Mouse (Mus musculus) embryonic stem cell, embryonic (primary cell): ENCODE measurements around the gene Hist1h3c.

Experiments
- CTCF ChIA-PET, 4 experiments: fragments of 300-600 bp in 2 of 4; fragments of 350-600 bp in 2 of 4; sonication (Branson Sonifier 250); formaldehyde crosslinking; loops; one replicate each; lab custom pipeline; 2022; ENCODE audit warnings: inconsistent platforms in 2 of 4; lab: Charles Lee
- POLR2A ChIA-PET, 4 experiments: fragments of 300-600 bp in 2 of 4; fragments of 350-600 bp in 2 of 4; sonication (Branson Sonifier 250); formaldehyde crosslinking; loops; one replicate each; lab custom pipeline; 2022; ENCODE audit warnings: antibody characterized with exemption in 4 of 4, inconsistent platforms in 1 of 4; lab: Charles Lee

Gene Hist1h3c

DNA sequence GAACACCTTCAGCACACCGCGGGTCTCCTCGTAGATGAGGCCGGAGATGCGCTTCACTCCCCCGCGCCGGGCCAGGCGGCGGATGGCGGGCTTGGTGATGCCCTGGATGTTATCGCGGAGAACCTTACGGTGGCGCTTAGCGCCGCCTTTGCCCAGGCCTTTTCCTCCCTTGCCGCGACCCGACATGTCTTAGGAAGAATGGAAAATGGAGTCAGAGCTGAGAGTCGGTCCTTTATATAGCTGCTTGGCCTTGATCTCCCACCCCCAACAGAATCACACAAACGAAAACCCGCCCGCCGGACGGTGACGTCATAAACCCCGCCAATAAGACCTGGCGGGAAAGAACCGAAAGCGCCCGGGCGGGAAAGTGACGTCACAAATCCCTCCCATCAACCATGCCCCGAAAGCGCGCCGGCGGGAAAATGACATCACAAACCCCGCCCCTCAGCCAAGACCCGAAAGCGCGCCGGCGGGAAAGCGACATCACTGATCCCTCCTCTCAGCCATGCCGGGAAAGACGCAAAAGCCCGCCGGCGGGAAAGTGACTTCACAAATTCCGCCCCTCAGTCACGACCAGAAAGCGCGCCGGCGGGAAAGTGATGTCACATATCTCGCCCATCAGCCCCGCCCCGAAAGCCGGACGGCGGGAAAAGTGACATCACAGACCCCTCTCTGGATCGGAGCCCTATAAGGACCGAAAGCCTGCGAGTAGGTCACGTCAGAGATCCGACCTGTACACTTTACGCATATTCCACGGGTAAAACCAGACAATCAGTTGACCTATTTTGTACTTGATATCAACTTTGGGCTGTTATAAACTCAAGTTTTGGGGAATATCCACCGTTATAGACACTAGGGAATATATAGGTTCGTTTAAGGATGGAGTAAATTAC, 15.8 kb upstream of the Hist1h3c start, which contains the start of gene Hist1h4a:
Gene Hist1h4a (minus strand): TSS at position 259 of the 893 bp plus-strand sequence.
- POLR2A ChIA-PET, result interaction anchor here (0.5 to 44.4 kb wide), 95 partner anchors 3 to 1933 kb away, joined by 3 to 2331 read pairs (median 8); partner anchors contain the start of genes Hist1h1c (in 4 of the 4), Hist1h2ab (in 4 of the 4), Hist1h2bb (in 4 of the 4) and Hist1h3b (in 4 of the 4)
- CTCF ChIA-PET, result interaction anchor here in 1 of 4 experiments (1.0 to 1.1 kb wide), 2 partner anchors 9 to 77 kb away, joined by 3 to 4 read pairs; partner anchors contain the start of genes Hist1h2ac, Hist1h2bc and Hist1h3b

DNA sequence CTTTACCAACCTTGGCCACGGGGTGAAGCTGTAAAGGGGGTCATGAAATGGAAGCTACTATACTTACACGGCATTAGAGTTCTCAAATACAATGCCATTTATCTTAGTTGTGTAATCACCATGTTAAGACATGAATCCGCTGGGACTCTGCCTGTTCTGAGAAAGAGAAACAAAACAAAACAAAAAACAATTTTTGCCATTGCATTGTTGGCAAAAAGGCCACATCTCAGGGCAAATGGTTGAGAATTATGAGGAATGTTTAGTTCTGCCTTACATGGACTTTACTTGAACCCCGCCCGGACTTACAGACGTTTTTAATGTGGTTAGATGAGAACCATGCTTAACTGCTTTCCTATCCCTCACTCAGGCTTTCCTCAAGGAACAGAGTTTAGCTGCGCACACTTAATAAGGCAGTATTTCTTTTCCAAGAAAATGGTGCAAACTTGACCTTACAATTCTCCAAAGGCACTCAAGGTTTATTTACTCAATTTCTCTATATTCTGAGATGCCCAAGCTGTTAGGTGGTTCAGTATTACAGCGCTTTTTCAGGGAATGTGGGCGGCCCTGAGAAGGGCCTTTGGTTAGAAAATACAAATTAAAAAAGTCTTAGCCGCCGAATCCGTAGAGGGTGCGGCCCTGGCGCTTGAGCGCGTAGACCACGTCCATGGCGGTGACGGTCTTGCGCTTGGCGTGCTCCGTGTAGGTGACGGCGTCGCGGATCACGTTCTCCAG, 15.0 kb upstream of the Hist1h3c start:
- ChIA-PET POLR2A (interaction anchor here (0.5 to 44.4 kb wide), 86 partner anchors 3 to 1978 kb away, joined by 3 to 2331 read pairs (median 6); partner anchors contain the start of genes Hist1h2ab (in 4 of the 4), Hist1h2bb (in 4 of the 4), Hist1h3b (in 4 of the 4) and Hist1h3c (in 4 of the 4)), CTCF (interaction anchor here in 2 of 4 experiments (0.6 to 1.1 kb wide), 4 partner anchors 8 to 77 kb away, joined by 3 to 4 read pairs (median 3); partner anchors contain the start of genes Hist1h2ac (in 1 of the 2), Hist1h2bc (in 1 of the 2) and Hist1h3b (in 1 of the 2))

DNA sequence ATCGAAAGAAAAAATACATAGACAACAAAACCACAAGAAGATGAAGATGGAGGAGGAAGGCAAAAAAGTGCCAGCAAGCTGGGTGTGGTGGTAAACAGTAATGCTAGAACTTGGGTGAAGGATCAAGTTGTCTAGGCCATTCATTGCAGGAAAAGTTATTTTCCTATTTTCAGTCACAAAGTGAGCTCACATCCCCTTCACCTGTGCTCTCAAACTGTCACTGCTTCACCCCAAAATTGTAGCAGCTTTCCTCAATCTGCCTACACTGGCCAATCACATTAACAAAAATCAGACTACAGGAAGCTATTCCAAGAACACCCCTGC, 14.5 kb upstream of the Hist1h3c start:
- CTCF ChIA-PET, result interaction anchor here in 2 of 4 experiments (0.6 to 1.1 kb wide), 3 partner anchors 18 to 76 kb away, joined by 3 read pairs; partner anchors contain the start of genes Hist1h2ac (in 1 of the 2) and Hist1h2bc (in 1 of the 2)
- POLR2A ChIA-PET, result interaction anchor here (0.6 to 44.4 kb wide), 71 partner anchors 2 to 1977 kb away, joined by 3 to 2331 read pairs (median 8); partner anchors contain the start of genes Hist1h2ab (in 4 of the 4), Hist1h2bb (in 4 of the 4), Hist1h3b (in 4 of the 4) and Hist1h3c (in 4 of the 4)

DNA sequence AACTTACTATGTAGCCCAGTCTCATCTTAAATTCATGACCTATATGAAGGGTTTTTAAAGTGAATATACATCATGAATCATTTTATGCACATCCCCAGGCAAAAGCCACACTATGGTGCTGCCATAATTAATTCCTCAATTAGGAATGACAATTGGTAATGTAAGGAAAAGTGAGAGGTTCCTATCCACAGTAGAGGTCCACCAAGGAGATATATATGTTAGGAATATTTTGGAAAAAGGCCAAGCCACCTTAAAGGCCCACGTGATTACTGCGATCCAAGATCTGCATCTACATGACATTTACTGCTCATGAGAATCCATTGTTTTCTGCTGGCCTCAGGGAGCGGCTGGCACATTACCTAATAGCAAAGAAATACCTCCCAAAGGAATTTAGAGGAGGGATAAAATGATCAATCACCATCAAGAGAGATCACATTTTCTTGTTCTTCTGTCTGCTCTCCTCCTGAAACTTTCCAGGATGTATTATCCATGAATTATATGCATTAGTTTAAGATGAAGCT, 13.9 kb upstream of the Hist1h3c start:
- ChIA-PET POLR2A (interaction anchor here (0.6 to 44.4 kb wide), 57 partner anchors 1 to 1973 kb away, joined by 3 to 2331 read pairs (median 12); partner anchors contain the start of genes Hist1h2ab (in 4 of the 4), Hist1h2bb (in 4 of the 4), Hist1h3b (in 4 of the 4) and Hist1h3c (in 4 of the 4)), CTCF (interaction anchor here in 2 of 4 experiments (0.6 kb wide), 2 partner anchors 17 to 27 kb away, joined by 3 read pairs; no protein-coding TSS in a partner anchor)

DNA sequence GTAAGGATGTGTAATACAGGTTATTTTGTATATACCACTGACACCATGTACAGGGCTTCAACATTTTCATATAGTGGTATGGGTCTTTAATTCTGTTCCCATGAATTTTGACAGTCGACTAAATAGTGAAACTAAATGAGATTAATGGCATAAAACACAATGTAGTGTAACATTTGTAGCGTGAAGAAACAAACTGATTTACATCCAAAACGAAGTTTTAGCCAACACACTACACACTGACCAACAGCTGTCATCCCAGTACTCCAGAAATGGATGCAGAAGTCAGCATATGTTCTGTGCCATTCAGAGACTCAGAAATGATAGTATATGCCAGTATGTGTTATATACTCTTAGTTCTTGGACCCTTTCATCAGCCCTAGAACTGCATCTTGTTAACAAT, 12.5 kb upstream of the Hist1h3c start:
- ChIA-PET POLR2A (interaction anchor here (0.7 to 44.4 kb wide), 40 partner anchors 0 to 325 kb away, joined by 3 to 2331 read pairs (median 6); partner anchors contain the start of genes Hist1h1c (in 4 of the 4), Hist1h2ac (in 3 of the 4), Hist1h2bb (in 3 of the 4) and Hist1h2bc (in 3 of the 4)), CTCF (interaction anchor here in 1 of 4 experiments (0.7 kb wide), 1 partner anchor 192 kb away, joined by 3 read pairs; no protein-coding TSS in a partner anchor)

DNA sequence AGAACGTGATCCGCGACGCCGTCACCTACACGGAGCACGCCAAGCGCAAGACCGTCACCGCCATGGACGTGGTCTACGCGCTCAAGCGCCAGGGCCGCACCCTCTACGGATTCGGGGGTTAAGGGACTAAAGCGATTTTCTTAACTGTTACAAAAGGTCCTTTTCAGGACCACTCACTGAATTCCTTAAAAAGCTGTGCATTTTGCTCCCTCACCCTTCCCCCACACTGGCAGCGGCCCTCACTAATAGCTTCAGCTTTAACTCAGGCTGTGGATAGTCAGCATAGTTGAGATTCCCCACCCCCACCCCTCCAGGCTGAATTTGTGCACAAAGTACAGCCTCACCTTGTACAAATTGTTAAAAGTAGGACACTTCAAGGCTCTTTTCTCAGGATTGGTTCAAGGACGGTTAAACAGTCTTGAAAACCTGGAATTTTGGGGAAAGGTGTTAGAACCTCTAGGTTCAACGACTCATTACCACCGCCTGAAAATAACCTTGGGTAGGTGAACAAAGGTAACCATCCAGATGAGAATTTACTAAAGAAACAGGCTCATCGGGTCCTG, 11.9 kb upstream of the Hist1h3c start:
- ChIA-PET CTCF (interaction anchor here in 1 of 4 experiments (0.7 kb wide), 1 partner anchor 193 kb away, joined by 3 read pairs; no protein-coding TSS in a partner anchor), POLR2A (interaction anchor here (0.6 to 44.4 kb wide), 53 partner anchors 1 to 1722 kb away, joined by 3 to 2331 read pairs (median 5); partner anchors contain the start of genes Hist1h1c (in 4 of the 4), Hist1h2bb (in 4 of the 4), Hist1h3c (in 4 of the 4) and Hist1h2ac (in 3 of the 4))

DNA sequence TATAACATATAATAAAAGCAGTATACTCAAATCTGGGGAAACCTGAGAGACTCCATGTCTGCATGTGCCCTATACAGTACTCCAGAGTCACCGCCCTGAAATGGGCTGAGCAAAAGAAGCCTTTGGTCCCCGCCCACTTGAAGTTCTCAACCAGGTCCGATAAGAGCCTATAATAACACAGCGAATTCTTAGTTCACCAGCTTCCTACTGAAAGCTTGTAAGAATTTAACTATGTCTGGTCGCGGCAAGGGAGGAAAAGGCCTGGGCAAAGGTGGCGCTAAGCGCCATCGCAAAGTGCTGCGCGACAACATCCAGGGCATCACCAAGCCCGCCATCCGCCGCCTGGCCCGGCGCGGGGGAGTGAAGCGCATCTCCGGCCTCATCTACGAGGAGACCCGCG, 11.4 kb upstream of the Hist1h3c start, which contains the start of gene Hist1h4b:
Gene Hist1h4b (plus strand): TSS at position 224 of the 400 bp plus-strand sequence.
- ChIA-PET POLR2A (interaction anchor here (0.6 to 44.4 kb wide), 50 partner anchors 1 to 1722 kb away, joined by 3 to 2331 read pairs (median 5); partner anchors contain the start of genes Hist1h1c (in 4 of the 4), Hist1h2bb (in 4 of the 4), Hist1h3c (in 4 of the 4) and Hist1h2ac (in 3 of the 4)), CTCF (interaction anchor here in 1 of 4 experiments (0.6 kb wide), 1 partner anchor 72 kb away, joined by 4 read pairs; no protein-coding TSS in a partner anchor)

DNA sequence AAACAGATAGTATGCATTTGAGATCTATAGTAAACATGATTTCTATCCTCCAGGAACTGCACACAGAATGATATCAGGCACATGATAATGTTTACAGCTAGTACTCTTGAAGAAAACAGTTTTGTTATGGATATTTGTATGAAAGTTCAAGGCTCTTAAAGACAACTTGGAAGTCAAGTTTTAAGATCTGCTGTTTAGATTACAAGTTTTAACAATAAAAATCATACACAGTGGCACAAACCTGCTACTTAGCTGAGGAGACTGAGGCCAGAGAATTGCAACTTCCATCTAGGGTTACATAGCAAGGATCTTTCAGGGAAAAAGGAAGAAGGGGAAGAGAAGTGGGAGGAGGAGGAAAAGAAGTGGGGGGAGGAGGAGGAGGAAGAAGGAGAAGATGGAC, 9.6 kb upstream of the Hist1h3c start:
- CTCF ChIA-PET, result no interaction called here

DNA sequence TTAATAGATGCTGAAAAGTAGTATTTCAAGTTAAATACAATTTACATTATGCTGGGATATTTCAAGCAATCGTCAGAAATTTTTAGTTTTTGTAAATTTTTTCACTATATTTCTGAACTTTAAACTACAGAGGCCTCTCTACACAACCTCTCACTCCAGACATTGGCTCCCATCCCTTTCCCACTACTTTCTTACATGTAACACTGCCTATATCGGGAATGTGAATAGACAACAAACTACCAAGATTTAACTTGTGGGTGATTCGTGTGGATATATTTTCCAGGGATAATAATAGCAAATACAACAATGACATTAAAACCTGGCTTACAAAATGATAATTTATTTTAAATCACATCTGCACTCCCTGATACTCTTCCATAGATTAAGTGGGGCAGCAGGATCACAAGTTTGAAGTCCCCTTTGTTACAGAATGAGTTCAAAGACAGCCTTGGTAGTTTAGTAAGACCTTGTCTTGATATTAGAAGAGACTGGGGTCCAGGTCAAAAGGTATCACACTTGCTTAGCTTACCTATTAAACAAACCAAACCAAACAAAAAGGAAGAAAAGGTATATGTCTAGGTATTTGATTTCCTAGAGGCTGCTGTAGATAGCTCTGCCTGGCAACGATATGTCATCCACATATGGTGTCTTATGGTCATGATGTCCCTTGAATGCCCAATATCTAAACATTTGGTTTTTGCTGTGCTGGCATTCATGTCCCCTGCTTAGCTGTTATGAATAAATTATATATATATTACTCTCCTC, 8.1 kb upstream of the Hist1h3c start:
- POLR2A ChIA-PET, result interaction anchor here (0.5 to 44.4 kb wide), 41 partner anchors 4 to 1888 kb away, joined by 3 to 2331 read pairs (median 19); partner anchors contain the start of genes Hist1h1a (in 4 of the 4), Hist1h3a (in 4 of the 4), Hist1h3c (in 4 of the 4) and Hist1h1c (in 3 of the 4)
- CTCF ChIA-PET, result no interaction called here

More for the DNA sequence above, 9.6 kb upstream of the Hist1h3c start:
- POLR2A ChIA-PET, result interaction anchor here (0.7 to 44.4 kb wide), 14 partner anchors 3 to 183 kb away, joined by 3 to 2331 read pairs (median 70); partner anchors contain the start of genes Hist1h3c (in 4 of the 4), Hist1h1a (in 3 of the 4), Hist1h1c (in 3 of the 4) and Hist1h3a (in 3 of the 4)

DNA sequence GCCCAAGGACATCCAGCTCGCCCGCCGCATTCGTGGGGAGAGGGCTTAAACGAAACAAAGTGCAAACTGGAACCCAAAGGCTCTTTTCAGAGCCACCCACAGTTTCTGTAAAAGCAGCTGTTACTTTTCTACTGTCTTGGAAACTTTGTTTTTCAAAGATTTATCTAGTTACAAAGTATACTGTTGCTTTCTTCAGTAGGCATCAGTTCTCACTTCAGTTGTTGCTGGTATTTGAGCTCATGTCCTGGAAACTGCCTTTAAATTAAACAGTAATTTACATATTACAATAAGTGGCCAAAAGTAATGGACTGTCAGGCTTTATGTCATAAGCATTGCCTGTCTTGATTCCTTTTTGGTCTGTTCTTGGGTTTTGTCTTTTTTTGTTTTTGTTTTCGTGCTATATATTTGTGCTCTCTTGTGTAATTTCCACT, 7.4 kb upstream of the Hist1h3c start:
- CTCF ChIA-PET, result interaction anchor here in 1 of 4 experiments (1.1 to 2.6 kb wide), 3 partner anchors 8 to 15 kb away, joined by 4 to 11 read pairs (median 4); partner anchors contain the start of genes Hist1h1c and Hist1h4a
- POLR2A ChIA-PET, result interaction anchor here (0.6 to 44.4 kb wide), 61 partner anchors 5 to 1999 kb away, joined by 3 to 2331 read pairs (median 10); partner anchors contain the start of genes Hist1h1a (in 4 of the 4), Hist1h1c (in 4 of the 4), Hist1h3a (in 4 of the 4) and Hist1h3c (in 4 of the 4)

DNA sequence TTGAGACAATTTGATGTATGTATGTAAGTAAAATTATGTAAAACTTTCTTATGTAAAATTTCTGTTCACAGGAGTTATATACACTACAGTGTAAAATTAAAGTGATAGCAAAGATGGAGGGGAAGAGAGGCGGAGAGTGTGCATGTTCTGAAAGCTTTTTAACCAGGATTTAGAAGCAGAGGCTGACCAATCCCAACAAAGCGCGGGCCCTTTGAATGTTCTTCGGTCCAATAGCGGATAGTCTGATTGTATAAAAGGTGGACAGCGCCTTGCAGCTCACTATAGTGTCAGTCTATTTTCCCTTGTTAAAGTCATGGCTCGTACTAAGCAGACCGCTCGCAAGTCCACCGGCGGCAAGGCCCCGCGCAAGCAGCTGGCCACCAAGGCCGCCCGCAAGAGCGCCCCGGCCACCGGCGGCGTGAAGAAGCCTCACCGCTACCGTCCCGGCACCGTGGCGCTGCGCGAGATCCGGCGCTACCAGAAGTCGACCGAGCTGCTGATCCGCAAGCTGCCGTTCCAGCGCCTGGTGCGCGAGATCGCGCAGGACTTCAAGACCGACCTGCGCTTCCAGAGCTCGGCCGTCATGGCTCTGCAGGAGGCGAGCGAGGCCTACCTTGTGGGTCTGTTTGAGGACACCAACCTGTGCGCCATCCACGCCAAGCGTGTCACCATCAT, 6.8 kb upstream of the Hist1h3c start, which contains the start of gene Hist1h3b:
Gene Hist1h3b (plus strand): TSS at position 201 of the 675 bp plus-strand sequence.
- POLR2A ChIA-PET, result interaction anchor here (0.6 to 44.4 kb wide), 95 partner anchors 6 to 1999 kb away, joined by 3 to 2331 read pairs (median 6); partner anchors contain the start of genes Hist1h1a (in 4 of the 4), Hist1h1c (in 4 of the 4), Hist1h3a (in 4 of the 4) and Hist1h4a (in 4 of the 4)
- CTCF ChIA-PET, result interaction anchor here in 1 of 4 experiments (0.8 to 2.6 kb wide), 5 partner anchors 9 to 68 kb away, joined by 3 to 11 read pairs (median 4); partner anchors contain the start of genes Hist1h1c, Hist1h2bc and Hist1h4a

DNA sequence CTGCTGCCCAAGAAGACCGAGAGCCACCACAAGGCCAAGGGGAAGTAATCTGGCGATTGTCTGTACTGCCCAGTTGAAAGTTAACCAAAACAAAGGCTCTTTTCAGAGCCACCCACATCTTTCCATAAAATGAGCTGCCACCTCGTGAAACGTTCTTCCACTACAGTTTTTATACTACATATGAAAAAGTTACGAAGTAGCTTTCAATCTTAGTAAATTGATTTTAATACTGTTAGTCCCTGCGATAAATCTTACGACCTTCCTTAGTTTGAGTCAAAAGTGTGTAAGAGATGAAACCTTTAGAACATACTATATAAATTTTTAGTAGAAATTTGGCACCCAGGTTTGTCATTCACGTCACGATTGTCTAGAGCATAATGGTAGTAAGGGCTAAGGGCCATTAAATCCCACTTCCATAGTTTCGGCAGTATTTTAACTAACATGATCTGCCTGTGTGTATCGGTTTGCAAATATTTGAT, 6.1 kb upstream of the Hist1h3c start:
- CTCF ChIA-PET, result interaction anchor here in 1 of 4 experiments (0.8 to 2.6 kb wide), 5 partner anchors 9 to 67 kb away, joined by 3 to 11 read pairs (median 4); partner anchors contain the start of genes Hist1h1c, Hist1h2bc and Hist1h4a
- POLR2A ChIA-PET, result interaction anchor here (0.6 to 44.4 kb wide), 96 partner anchors 6 to 1925 kb away, joined by 3 to 2331 read pairs (median 6); partner anchors contain the start of genes Hist1h1a (in 4 of the 4), Hist1h1c (in 4 of the 4), Hist1h3a (in 4 of the 4) and Hist1h4a (in 4 of the 4)

DNA sequence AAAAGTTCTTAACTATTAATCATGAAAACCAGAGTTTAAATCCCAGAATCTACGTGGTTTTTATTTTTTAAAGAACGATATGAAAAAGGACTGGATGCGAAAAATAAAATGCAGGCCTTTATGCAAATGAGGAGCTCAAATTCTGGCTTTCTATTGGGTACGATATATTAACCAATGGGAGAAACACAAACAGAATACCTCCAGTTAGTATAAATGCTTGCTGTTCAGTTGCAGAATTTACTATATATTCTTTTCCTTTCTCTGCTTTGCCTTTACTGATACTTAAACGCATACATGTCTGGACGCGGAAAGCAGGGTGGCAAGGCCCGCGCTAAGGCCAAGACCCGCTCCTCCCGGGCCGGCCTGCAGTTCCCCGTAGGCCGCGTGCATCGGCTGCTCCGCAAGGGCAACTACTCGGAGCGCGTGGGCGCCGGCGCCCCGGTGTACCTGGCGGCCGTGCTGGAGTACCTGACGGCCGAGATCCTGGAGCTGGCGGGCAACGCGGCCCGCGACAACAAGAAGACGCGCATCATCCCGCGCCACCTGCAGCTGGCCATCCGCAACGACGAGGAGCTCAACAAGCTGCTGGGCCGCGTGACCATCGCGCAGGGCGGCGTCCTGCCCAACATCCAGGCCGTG, 5.6 kb upstream of the Hist1h3c start, which contains the start of gene Hist1h2ab:
Gene Hist1h2ab (plus strand): TSS at position 288 of the 639 bp plus-strand sequence.
- ChIA-PET CTCF (interaction anchor here in 1 of 4 experiments (1.6 to 2.6 kb wide), 2 partner anchors 10 to 11 kb away, joined by 4 to 11 read pairs; partner anchors contain the start of genes Hist1h1c and Hist1h4a), POLR2A (interaction anchor here (0.6 to 44.4 kb wide), 82 partner anchors 7 to 1922 kb away, joined by 3 to 2331 read pairs (median 7); partner anchors contain the start of genes Hist1h1a (in 4 of the 4), Hist1h1c (in 4 of the 4), Hist1h3a (in 4 of the 4) and Hist1h4a (in 4 of the 4))
